Mouse (Mus musculus): ENCODE data around the gene Dennd6a. TPM values are rescaled to one million over a fixed set of nuclear protein-coding genes. Genes with fewer than 3 reads are reported as not detected.

Dennd6a gene
- polyA plus RNA-seq (2021; fragmentation: Nextera tagmentation) = 3.3 and 16.8 TPM in 2 replicates
- long read RNA-seq, experiment 1, transcript Dennd6a-202 (18 exons, 2,677 nt) = major isoform, 5 of 15 reads
- long read RNA-seq, experiment 1, partial matches to known transcripts = 6 of 15 reads
- long read RNA-seq, experiment 1, other reads (novel, unspliced or antisense) = 4 of 15 reads
- long read RNA-seq, experiment 2, full-length matches to known transcripts = 3 of 9 reads
- long read RNA-seq, experiment 2, partial matches to known transcripts = 1 of 9 reads
- long read RNA-seq, experiment 2, other reads (novel, unspliced or antisense) = 5 of 9 reads

DNA sequence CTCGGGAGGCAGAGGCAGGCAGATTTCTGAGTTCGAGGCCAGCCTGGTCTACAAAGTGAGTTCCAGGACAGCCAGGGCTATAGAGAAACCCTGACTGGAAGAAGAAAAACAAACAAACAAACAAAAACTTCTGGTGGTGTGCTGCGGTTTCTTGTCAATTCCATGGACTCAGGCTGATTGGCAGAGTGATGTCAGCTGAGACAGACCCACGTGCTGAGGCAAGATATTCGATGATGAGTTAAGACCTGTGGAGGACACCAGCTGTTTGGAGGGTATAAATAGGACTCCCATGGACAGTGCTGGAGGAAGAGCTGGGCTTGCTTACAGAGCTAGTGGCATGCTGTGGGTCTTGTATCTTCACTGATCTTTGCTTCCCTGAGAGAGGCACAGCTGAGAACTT is at the start of gene Dennd6a:
TSS of gene Dennd6a (plus strand) at position 301 of the 400 bp plus-strand sequence.

DNA sequence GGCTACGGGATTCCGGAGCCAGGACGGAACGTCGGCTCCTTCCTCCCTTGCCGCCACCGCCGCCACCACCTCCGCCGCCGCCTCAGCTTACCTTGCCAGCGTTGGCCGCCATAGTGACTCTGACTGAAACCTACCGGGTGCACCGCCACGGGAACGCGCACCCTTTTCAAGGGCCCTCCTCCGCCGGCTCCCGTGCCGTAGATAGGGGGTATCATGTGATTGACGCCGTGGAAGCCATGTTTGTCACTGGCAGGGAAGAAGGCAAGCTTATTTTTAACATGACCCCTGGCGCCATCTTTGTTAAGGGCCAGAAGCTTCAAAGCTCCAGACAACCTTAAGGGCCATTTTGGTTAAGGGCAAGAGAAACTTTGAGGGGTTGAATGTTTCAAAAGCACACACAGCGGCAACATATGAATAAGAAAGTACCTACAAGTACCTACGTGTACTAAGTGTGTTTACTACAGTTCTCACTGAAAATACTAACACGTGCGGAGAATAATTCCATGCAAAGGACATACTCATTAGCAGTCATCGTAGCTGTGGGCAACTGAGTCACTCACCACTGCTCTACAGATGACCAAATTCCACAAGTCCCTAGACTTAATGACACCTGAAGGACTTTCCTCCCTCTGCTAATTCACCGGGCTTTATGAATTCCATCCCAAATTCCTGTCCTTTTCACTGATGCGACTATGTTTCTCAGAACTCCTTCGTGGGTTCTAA is 38.7 kb upstream of the Dennd6a start, which contains the start of gene Slmap:
TSS of gene Slmap (minus strand) at position 175 of the 723 bp plus-strand sequence.

DNA sequence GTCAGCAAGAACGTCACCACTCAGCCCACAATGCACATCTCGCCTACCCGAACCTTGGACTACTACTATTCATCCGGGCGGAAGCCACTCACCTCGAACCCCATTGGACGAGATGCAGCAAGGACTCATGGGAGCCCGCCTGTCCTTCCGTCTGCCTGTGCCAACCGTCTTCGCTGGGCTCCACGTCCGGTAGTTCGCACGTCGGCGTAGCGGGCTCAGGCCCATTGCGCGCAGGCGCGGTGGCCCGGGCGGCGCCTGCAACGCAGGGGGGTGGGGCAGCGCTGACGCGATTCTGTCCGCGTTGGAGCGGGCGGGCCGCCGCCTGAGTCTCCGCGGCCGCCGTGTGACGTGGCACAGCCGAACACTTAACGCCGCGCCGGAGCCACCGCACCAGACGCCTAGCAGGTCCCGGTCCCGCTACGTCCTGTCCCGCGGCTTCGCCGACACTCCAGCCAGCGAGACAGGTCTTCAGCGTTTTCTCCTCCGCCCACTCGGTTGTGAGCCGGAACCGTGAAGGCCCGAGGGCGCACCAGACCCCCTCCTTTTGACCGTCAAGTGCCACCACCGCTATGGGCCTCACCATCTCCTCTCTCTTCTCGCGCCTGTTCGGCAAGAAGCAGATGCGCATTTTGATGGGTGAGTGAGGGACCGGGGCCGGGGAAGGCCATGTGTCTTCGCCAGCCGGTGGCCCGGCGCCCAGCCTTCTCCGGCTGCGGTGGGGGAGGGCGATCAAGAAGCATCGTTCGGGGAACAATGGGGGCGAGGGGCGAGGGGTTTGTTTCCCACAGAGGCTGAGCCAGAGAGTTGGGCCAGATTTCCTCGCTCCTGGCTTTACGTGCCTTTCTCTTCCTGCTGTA is 64.4 kb downstream of the Dennd6a start, which contains the start of gene Arf4:
TSS of gene Arf4 (plus strand) at position 224 of the 857 bp plus-strand sequence.

DNA sequence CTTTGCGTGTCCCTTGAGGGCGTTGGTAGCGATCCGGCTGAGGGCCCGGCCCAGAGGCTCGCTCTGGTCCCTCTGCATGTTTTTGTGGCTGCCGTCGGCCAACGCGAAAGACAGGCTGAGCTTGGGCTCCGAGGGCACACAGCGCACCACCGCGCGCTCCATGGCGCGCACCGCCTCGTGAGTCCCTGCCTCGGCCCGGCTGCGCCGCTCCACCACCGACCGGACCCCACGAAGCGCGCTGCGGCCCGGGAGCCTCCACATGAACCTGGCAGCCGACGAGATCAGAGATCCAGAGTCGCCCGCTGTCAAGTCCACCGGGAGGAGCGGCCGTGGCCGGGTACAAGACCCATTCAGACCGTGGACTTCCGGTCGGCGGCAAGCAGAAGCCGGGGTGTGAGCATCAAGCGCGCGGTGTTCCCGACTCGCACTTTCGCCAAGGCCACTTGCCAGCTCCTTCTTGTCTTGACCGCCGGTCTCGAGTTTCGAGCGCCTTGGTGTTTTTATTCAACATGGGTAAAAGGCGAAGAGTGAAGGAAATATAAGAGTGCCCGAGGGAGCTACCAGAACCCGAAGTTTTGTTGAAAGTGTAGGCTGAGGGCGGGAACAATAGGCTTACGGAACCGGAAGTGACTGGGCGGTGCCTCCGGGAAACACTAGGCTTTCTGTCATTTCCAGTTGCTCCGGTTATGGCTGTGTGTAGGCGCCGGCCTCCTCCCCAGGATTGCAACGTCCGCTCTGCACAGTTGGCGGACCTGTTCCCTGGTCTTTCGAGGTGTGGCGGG is 95.8 kb downstream of the Dennd6a start, which contains the start of gene Pde12:
TSS of gene Pde12 (minus strand) at position 592 of the 782 bp plus-strand sequence.

Other genes starting within 250 kb of the Dennd6a start
- gene Slmap, start 38.9 kb upstream of the Dennd6a start, polyA plus RNA-seq (2021; fragmentation: Nextera tagmentation) = 14.1 and 17.9 TPM in 2 replicates
- 103 and 125 TPM in 2 replicates for gene Arf4, start 64.2 kb downstream of the Dennd6a start, polyA plus RNA-seq (2021; fragmentation: Nextera tagmentation)
- gene Pde12, start 96.0 kb downstream of the Dennd6a start, polyA plus RNA-seq (2021; fragmentation: Nextera tagmentation) = 4.8 and 5.3 TPM in 2 replicates
- 0.04 and 0.05 TPM in 2 replicates for gene Dnah12, start 119.4 kb downstream of the Dennd6a start, polyA plus RNA-seq (2021; fragmentation: Nextera tagmentation)